Mouse (Mus musculus) hindbrain, postnatal 0 days (tissue): ENCODE results near the gene Rabif. TPM values are rescaled to one million over a fixed set of nuclear protein-coding genes. Genes with fewer than 3 reads are reported as not detected.
A peak's percentile ranks its signal among the peaks of the same experiment; 100 is the strongest.

Experiments used
- ATAC-seq: fragments of 200-750 bp; cut with Nextera tagmentation; 2 replicates; pipeline ENCODE4 v1.8.0; 2017; ENCODE audit warnings: mild to moderate bottlenecking, moderate TSS enrichment, moderate library complexity
- DNase-seq: peaks from one replicate; pipeline ENCODE4 v3.0.0-alpha.2; 2015; ENCODE audit warnings: low spot score
- H3K27ac ChIP-seq: fragments of 300-500 bp; sonication (generic); 2 replicates; pipeline ENCODE4 v1.5.1; 2014; ENCODE audit warnings: mild to moderate bottlenecking
- H3K27me3 ChIP-seq: fragments of 300-500 bp; sonication (generic); 2 replicates; pipeline ENCODE4 v1.6.1; 2014; ENCODE audit warnings: low read length, mixed read lengths; ENCODE audit not compliant: insufficient read depth
- H3K36me3 ChIP-seq: fragments of 300-500 bp; sonication (generic); 2 replicates; pipeline ENCODE4 v1.6.1; 2014; ENCODE audit warnings: low read length, mixed read lengths; ENCODE audit not compliant: insufficient read depth
- H3K4me1 ChIP-seq: fragments of 300-500 bp; sonication (generic); 2 replicates; pipeline ENCODE4 v1.6.1; 2014; ENCODE audit warnings: antibody characterized with exemption, low read length, mixed read lengths; ENCODE audit not compliant: insufficient read depth
- H3K4me2 ChIP-seq: fragments of 300-500 bp; sonication (generic); 2 replicates; pipeline ENCODE4 v1.6.1; 2014; ENCODE audit warnings: low read depth, mild to moderate bottlenecking, low read length, moderate library complexity, mixed read lengths
- H3K4me3 ChIP-seq: fragments of 300-500 bp; sonication (generic); 2 replicates; pipeline ENCODE4 v1.5.1; 2014; ENCODE audit warnings: low read length
- H3K9ac ChIP-seq: fragments of 300-500 bp; sonication (generic); replicated peaks from 2 replicates; pipeline ENCODE4 v1.6.1; 2014; ENCODE audit warnings: mild to moderate bottlenecking, low read length, moderate library complexity, mixed read lengths
- H3K9me3 ChIP-seq: fragments of 300-500 bp; sonication (generic); 2 replicates; pipeline ENCODE4 v1.6.1; 2016; ENCODE audit warnings: low read length, mixed read lengths
- CTCF ChIP-seq: IDR thresholded peaks from 2 replicates; pipeline ENCODE4 v1.5.1; 2016; ENCODE audit warnings: antibody characterized with exemption, control low read depth, low read depth
- WGBS: fragments of 180-500 bp; shearing (Covaris S2); extraction: QIAGEN DNeasy Blood & Tissue Kit; methylation state at CpG from one replicate; pipeline ENCODE4 v1.1.7; 2014; 5-methylcytosine and 5-hydroxymethylcytosine counted together
- polyA plus RNA-seq: library from polyadenylated mRNA; unstranded; fragments of >200 nt; fragmentation: Nextera tagmentation; extraction: Ambion mirVana; gene quantifications from 2 replicates; pipeline ENCODE4 v1.2.1, GENCODE M21; 2015
- total RNA-seq: library from RNA; depleted of rRNA; stranded (reverse); fragments of >200 nt; gene quantifications from 2 replicates; pipeline ENCODE4 v1.2.3, GENCODE M21; 2014

The Rabif gene
- total and polyA plus RNA-seq, 2 experiments from 2014 or later, result 32.8 to 68.6 TPM

DNA sequence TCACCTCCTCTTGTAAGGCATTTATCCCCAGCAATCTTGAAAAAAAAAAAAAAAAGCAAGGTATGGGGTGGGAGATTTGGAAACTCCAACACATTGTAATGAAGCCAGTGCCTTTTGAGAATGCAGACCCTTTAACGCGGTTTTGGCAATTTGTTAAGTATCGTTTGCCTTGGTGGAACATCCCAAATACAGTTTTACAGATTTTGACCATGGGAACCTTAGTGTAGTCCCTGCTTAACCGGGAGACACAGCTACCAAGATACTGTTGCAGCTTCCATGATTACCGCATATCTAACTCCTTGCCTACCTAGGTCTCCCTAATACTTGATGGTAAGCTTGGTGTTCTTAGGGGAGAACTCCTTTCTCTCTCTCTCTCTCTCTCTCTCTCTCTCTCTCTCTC is 38.4 kb upstream of the Rabif start:
- 21% methylated on average over 5 of the region's 5 CpGs for WGBS
- H3K9me3 ChIP-seq, result no peaks in the 10 kb centered on the region
- no peak for TF ChIP-seq CTCF
- peak overlapping the region; percentile 89 for H3K9ac ChIP-seq
- no peaks in the 10 kb centered on the region; the same call in 1 of the 2 replicates for H3K4me1 ChIP-seq
- DNase-seq (no peak), ATAC-seq (no peak)
- H3K4me3 ChIP-seq, result peak overlapping the region; percentile 99
- no peaks in the 10 kb centered on the region for H3K27me3 ChIP-seq
- H3K27ac ChIP-seq, result no peak overlapping the region
- peak overlapping the region; percentile 69 for H3K4me2 ChIP-seq
- peaks cover 13% of the 10 kb centered on the region for H3K36me3 ChIP-seq

DNA sequence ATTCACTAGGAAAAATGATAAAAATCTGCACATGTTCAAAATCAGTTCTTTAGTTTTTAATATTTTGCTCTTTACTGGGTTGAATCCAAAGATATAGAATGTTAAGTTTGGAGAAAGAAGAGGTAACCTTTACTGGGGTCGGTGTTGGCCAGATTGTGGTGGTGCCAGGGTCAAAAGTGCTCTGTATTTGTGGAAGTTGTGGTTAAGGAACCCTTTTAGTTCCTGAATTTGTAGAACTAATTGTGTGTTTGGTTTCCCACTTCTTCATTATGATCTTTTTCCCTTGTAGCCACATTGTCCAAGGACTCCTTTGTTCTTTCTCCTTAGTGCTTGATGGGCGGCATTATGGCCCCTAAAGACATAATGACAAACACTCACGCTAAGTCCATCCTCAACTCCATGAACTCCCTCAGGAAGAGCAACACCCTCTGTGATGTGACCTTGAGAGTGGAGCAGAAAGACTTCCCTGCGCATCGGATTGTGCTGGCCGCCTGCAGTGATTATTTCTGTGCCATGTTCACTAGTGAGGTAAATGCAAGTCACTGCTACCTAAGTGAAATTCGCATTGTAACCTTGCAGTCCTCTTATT is 36.2 kb upstream of the Rabif start:
- 94% methylated on average over 7 of the region's 7 CpGs for WGBS
- Histone ChIP-seq H3K9me3 (no peaks in the 10 kb centered on the region), H3K27ac (no peak overlapping the region), H3K4me3 (no peak overlapping the region), H3K4me1 (no peaks in the 10 kb centered on the region; the same call in 1 of the 2 replicates), H3K4me2 (no peak overlapping the region), H3K9ac (no peak overlapping the region), H3K36me3 (peaks cover 18% of the 10 kb centered on the region), H3K27me3 (no peaks in the 10 kb centered on the region)
- no peak for TF ChIP-seq CTCF
- DNase-seq (no peak), ATAC-seq (no peak)

GRCm38 (mm10) chr1:134460294-134461284 is 33.9 kb upstream of the Rabif start:
- DNase-seq (no peak), ATAC-seq (no peak)
- Histone ChIP-seq H3K9me3 (no peaks in the 10 kb centered on the region), H3K4me3 (no peak overlapping the region), H3K27ac (no peak overlapping the region), H3K4me1 (no peaks in the 10 kb centered on the region; the same call in 1 of the 2 replicates), H3K27me3 (no peaks in the 10 kb centered on the region), H3K4me2 (no peak overlapping the region), H3K9ac (no peak overlapping the region), H3K36me3 (peaks cover 25% of the 10 kb centered on the region)
- no peak for TF ChIP-seq CTCF
- WGBS, result 97% methylated on average over 1 of the region's 1 CpGs

- TF ChIP-seq CTCF, result no peak
- Histone ChIP-seq H3K4me2 (no peak overlapping the region), H3K4me1 (no peaks in the 10 kb centered on the region), H3K4me3 (no peak overlapping the region), H3K9ac (no peak overlapping the region), H3K36me3 (peaks cover 50% of the 10 kb centered on the region), H3K9me3 (no peaks in the 10 kb centered on the region), H3K27me3 (no peaks in the 10 kb centered on the region), H3K27ac (no peak overlapping the region)
- ATAC-seq, result no peak
- 96% methylated on average over 2 of the region's 2 CpGs for WGBS
- DNase-seq, result no peak
Measured at GRCm38 (mm10) chr1:134484623-134485022, 9.8 kb upstream of the Rabif start.

GRCm38 (mm10) chr1:134490903-134491801 is 3.3 kb upstream of the Rabif start:
- no peak overlapping the region for H3K9ac ChIP-seq
- ATAC-seq (no peak), DNase-seq (no peak)
- H3K9me3 ChIP-seq, result no peaks in the 10 kb centered on the region
- WGBS, result 91% methylated on average over 6 of the region's 6 CpGs
- H3K27ac ChIP-seq, result no peak overlapping the region
- H3K36me3 ChIP-seq, result peaks cover 34% of the 10 kb centered on the region; the same call in 1 of the 2 replicates
- no peaks in the 10 kb centered on the region for H3K4me1 ChIP-seq
- H3K27me3 ChIP-seq, result no peaks in the 10 kb centered on the region
- no peak overlapping the region for H3K4me2 ChIP-seq
- H3K4me3 ChIP-seq, result no peak overlapping the region
- no peak for TF ChIP-seq CTCF

DNA sequence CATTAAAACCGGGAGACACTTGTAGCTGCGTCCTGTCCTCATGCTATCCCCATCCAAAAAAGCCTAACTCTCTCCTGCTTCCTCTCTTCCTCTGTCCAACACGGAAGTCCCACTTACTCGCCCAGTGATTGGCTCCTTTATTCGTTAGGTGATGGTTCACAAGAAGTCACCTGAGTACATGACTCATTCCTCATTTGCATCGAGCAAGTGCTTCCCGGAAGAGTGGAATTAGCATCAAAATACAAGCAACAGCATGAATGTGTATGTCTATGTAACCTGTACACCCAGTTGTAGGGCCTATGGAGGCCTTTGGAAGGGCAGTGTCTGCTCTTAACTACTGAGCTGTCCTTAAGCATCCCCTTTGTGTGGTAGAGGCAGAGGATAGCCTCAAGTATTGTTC is 2.2 kb upstream of the Rabif start:
- 74% methylated on average over 7 of the region's 7 CpGs for WGBS
- DNase-seq (no peak), ATAC-seq (no peak)
- H3K4me1 ChIP-seq, result no peaks in the 10 kb centered on the region
- H3K9me3 ChIP-seq, result no peaks in the 10 kb centered on the region
- TF ChIP-seq CTCF, result no peak
- no peak overlapping the region for H3K9ac ChIP-seq
- peaks cover 28% of the 10 kb centered on the region; the same call in 1 of the 2 replicates for H3K36me3 ChIP-seq
- no peak overlapping the region for H3K4me2 ChIP-seq
- no peak overlapping the region for H3K27ac ChIP-seq
- H3K27me3 ChIP-seq, result no peaks in the 10 kb centered on the region
- H3K4me3 ChIP-seq, result no peak overlapping the region
